Mouse (Mus musculus) 416B (cell line): ENCODE measurements around the gene Pmel.

Source experiments
- DNase-seq: peaks from one replicate; pipeline ENCODE4 v3.0.0; 2011; ENCODE audit warnings: low read depth

Pmel gene

GRCm38 (mm10) chr10:128748252-128748864, 44.4 kb downstream of the Pmel start:
- peak; percentile 94 for DNase-seq
